Mouse (Mus musculus) ES-Bruce4 (cell line): ENCODE results near the gene Prom1. TPM values are rescaled to one million over a fixed set of nuclear protein-coding genes. Genes with fewer than 3 reads are reported as not detected.

Experiments used
- H3K27ac ChIP-seq: 2 replicates; pipeline ENCODE4 v1.5.1; 2012; ENCODE audit warnings: low read length, inconsistent platforms; ENCODE audit not compliant: insufficient read depth
- H3K27me3 ChIP-seq: 2 replicates; pipeline ENCODE4 v1.6.1; 2012; ENCODE audit warnings: mild to moderate bottlenecking, low read length, inconsistent platforms; ENCODE audit not compliant: control insufficient read depth, poor library complexity, insufficient read depth, severe bottlenecking
- H3K36me3 ChIP-seq: 2 replicates; pipeline ENCODE4 v1.6.1; 2012; ENCODE audit warnings: inconsistent platforms, mild to moderate bottlenecking, low read length, moderate library complexity; ENCODE audit not compliant: control insufficient read depth, poor library complexity, insufficient read depth, severe bottlenecking
- H3K4me1 ChIP-seq: one replicate; pipeline ENCODE4 v1.8.1; 2011; ENCODE audit warnings: low read length; ENCODE audit not compliant: control insufficient read depth, insufficient read depth
- H3K4me3 ChIP-seq: 2 replicates; pipeline ENCODE4 v1.5.1; 2011; ENCODE audit warnings: low read depth, mild to moderate bottlenecking, low read length
- H3K9ac ChIP-seq: 2 replicates; pipeline ENCODE4 v1.6.1; 2012; ENCODE audit warnings: low read depth, mild to moderate bottlenecking, inconsistent platforms; ENCODE audit not compliant: poor library complexity, severe bottlenecking
- H3K9me3 ChIP-seq: replicated peaks from 2 replicates; pipeline ENCODE4 v1.6.1; 2012; ENCODE audit warnings: mild to moderate bottlenecking, low read length, inconsistent platforms; ENCODE audit not compliant: control insufficient read depth, poor library complexity, insufficient read depth, severe bottlenecking
- CTCF ChIP-seq: IDR thresholded peaks from one replicate; pipeline ENCODE4 v1.8.1; 2011; ENCODE audit warnings: low read depth, low read length
- EP300 ChIP-seq: IDR thresholded peaks from 2 replicates; pipeline ENCODE4 v1.6.1; 2011; ENCODE audit warnings: low read depth, low read length; ENCODE audit not compliant: insufficient read depth
- POLR2A ChIP-seq: IDR thresholded peaks from one replicate; pipeline ENCODE4 v1.8.1; 2011; ENCODE audit warnings: low read length; ENCODE audit not compliant: insufficient read depth
- polyA plus RNA-seq: library from polyadenylated mRNA; stranded (reverse); fragments of >200 nt; gene quantifications from 2 replicates; pipeline ENCODE4 v1.2.4, GENCODE M21; 2011; ENCODE audit warnings: low read depth; ENCODE audit not compliant: missing spikeins, insufficient read depth, insufficient read length

Prom1 gene
- polyA plus RNA-seq, 1 experiment, result 44.5 TPM

- Histone ChIP-seq H3K9me3 (peaks cover 23% of the 10 kb centered on the region), H3K4me1 (no peaks in the 10 kb centered on the region), H3K4me3 (no peak overlapping the region), H3K27me3 (no peaks in the 10 kb centered on the region), H3K27ac (no peak overlapping the region), H3K36me3 (no peaks in the 10 kb centered on the region), H3K9ac (no peak overlapping the region)
- TF ChIP-seq POLR2A, result no peak
- TF ChIP-seq CTCF, result no peak
- TF ChIP-seq EP300, result no peak
Observed at GRCm38 (mm10) chr5:43974166-43974565, 127.7 kb downstream of the Prom1 start.

- no peak overlapping the region for H3K27ac ChIP-seq
- H3K9me3 ChIP-seq, result peaks cover 17% of the 10 kb centered on the region
- H3K9ac ChIP-seq, result no peak overlapping the region
- H3K4me3 ChIP-seq, result no peak overlapping the region
- TF ChIP-seq CTCF (no peak), POLR2A (no peak), EP300 (no peak)
- no peaks in the 10 kb centered on the region for H3K4me1 ChIP-seq
- H3K27me3 ChIP-seq, result no peaks in the 10 kb centered on the region
- no peaks in the 10 kb centered on the region for H3K36me3 ChIP-seq
Observed at GRCm38 (mm10) chr5:43971156-43971555, 130.7 kb downstream of the Prom1 start.

- H3K9ac ChIP-seq, result no peak overlapping the region
- H3K4me1 ChIP-seq, result no peaks in the 10 kb centered on the region
- TF ChIP-seq CTCF (no peak), EP300 (no peak), POLR2A (no peak)
- H3K27me3 ChIP-seq, result no peaks in the 10 kb centered on the region
- peaks cover 17% of the 10 kb centered on the region for H3K9me3 ChIP-seq
- H3K36me3 ChIP-seq, result no peaks in the 10 kb centered on the region
- H3K4me3 ChIP-seq, result no peak overlapping the region
- H3K27ac ChIP-seq, result no peak overlapping the region
Observed at GRCm38 (mm10) chr5:43970532-43970931, 131.3 kb downstream of the Prom1 start.

- Histone ChIP-seq H3K36me3 (no peaks in the 10 kb centered on the region), H3K4me3 (no peak overlapping the region), H3K27me3 (no peaks in the 10 kb centered on the region), H3K27ac (no peak overlapping the region), H3K9me3 (peaks cover 21% of the 10 kb centered on the region), H3K4me1 (no peaks in the 10 kb centered on the region), H3K9ac (no peak overlapping the region)
- no peak for TF ChIP-seq CTCF
- no peak for TF ChIP-seq POLR2A
- TF ChIP-seq EP300, result no peak
Observed at GRCm38 (mm10) chr5:43968634-43969033, 133.2 kb downstream of the Prom1 start.

GRCm38 (mm10) chr5:43961056-43961455, 140.8 kb downstream of the Prom1 start:
- H3K27ac ChIP-seq, result no peak overlapping the region
- H3K27me3 ChIP-seq, result no peaks in the 10 kb centered on the region
- no peaks in the 10 kb centered on the region for H3K36me3 ChIP-seq
- H3K4me3 ChIP-seq, result no peak overlapping the region
- no peaks in the 10 kb centered on the region for H3K4me1 ChIP-seq
- H3K9me3 ChIP-seq, result peaks cover 12% of the 10 kb centered on the region
- no peak for TF ChIP-seq POLR2A
- TF ChIP-seq EP300, result no peak
- no peak for TF ChIP-seq CTCF
- no peak overlapping the region for H3K9ac ChIP-seq

- no peak overlapping the region for H3K4me3 ChIP-seq
- no peak for TF ChIP-seq CTCF
- no peaks in the 10 kb centered on the region for H3K36me3 ChIP-seq
- H3K27me3 ChIP-seq, result no peaks in the 10 kb centered on the region
- H3K4me1 ChIP-seq, result no peaks in the 10 kb centered on the region
- H3K9me3 ChIP-seq, result peaks cover 12% of the 10 kb centered on the region
- no peak overlapping the region for H3K9ac ChIP-seq
- no peak overlapping the region for H3K27ac ChIP-seq
Observed at GRCm38 (mm10) chr5:43959884-43960440, 141.9 kb downstream of the Prom1 start.
